Mouse (Mus musculus) forebrain, embryonic 11.5 days (tissue): ENCODE data around the gene Hepacam2. TPM values are rescaled to one million over a fixed set of nuclear protein-coding genes. Genes with fewer than 3 reads are reported as not detected.
"Not testable (repeated sequence)": the region's sequence is repeated elsewhere in the genome, so short reads cannot be mapped to it uniquely, and the experiment has no call there.

Source experiments
- ATAC-seq: fragments of 200-750 bp; cut with Nextera tagmentation; replicated peaks from 2 replicates; pipeline ENCODE4 v1.8.0; 2017; ENCODE audit warnings: moderate TSS enrichment; ENCODE audit not compliant: low FRiP score
- DNase-seq: peaks from one replicate; pipeline ENCODE4 v3.0.0-alpha.2; 2017; ENCODE audit warnings: low spot score
- H3K27ac ChIP-seq: fragments of 300-500 bp; sonication (generic); 2 replicates; pipeline ENCODE4 v1.5.1; 2014; ENCODE audit warnings: low read depth, low read length
- H3K27me3 ChIP-seq: fragments of 300-500 bp; sonication (generic); 2 replicates; pipeline ENCODE4 v1.6.1; 2014; ENCODE audit warnings: mild to moderate bottlenecking, low read length, mixed read lengths; ENCODE audit not compliant: control insufficient read depth, insufficient read depth
- H3K36me3 ChIP-seq: fragments of 300-500 bp; sonication (generic); 2 replicates; pipeline ENCODE4 v1.6.1; 2014; ENCODE audit warnings: mild to moderate bottlenecking, low read length, moderate library complexity, mixed read lengths; ENCODE audit not compliant: control insufficient read depth, insufficient read depth
- H3K4me1 ChIP-seq: fragments of 300-500 bp; sonication (generic); replicated peaks from 2 replicates; pipeline ENCODE4 v1.6.1; 2014; ENCODE audit warnings: low read length, mixed read lengths; ENCODE audit not compliant: control insufficient read depth, insufficient read depth
- H3K4me2 ChIP-seq: fragments of 300-500 bp; sonication (generic); 2 replicates; pipeline ENCODE4 v1.6.1; 2014; ENCODE audit warnings: low read depth, mild to moderate bottlenecking, low read length, moderate library complexity, mixed read lengths; ENCODE audit not compliant: severe bottlenecking
- H3K4me3 ChIP-seq: fragments of 300-500 bp; sonication (generic); 2 replicates; pipeline ENCODE4 v1.5.1; 2014; ENCODE audit warnings: low read depth, low read length
- H3K9ac ChIP-seq: fragments of 300-500 bp; sonication (generic); 2 replicates; pipeline ENCODE4 v1.6.1; 2014; ENCODE audit warnings: low read length
- H3K9me3 ChIP-seq: fragments of 300-500 bp; sonication (generic); 2 replicates; pipeline ENCODE4 v1.6.1; 2016; ENCODE audit warnings: low read length, mixed read lengths; ENCODE audit not compliant: control insufficient read depth
- WGBS: fragments of 180-500 bp; shearing (Covaris S2); extraction: QIAGEN DNeasy Blood & Tissue Kit; methylation state at CpG from one replicate; pipeline ENCODE4 v1.1.7; 2014; 5-methylcytosine and 5-hydroxymethylcytosine counted together
- polyA plus RNA-seq: library from polyadenylated mRNA; unstranded; fragments of >200 nt; fragmentation: Nextera tagmentation; extraction: Ambion mirVana; gene quantifications from 2 replicates; pipeline ENCODE4 v1.2.1, GENCODE M21; 2014

Hepacam2 gene
- polyA plus RNA-seq, 1 experiment from 2014 or later, result 1.2 TPM

GRCm38 (mm10) chr6:3454421-3454820 is 43.7 kb downstream of the Hepacam2 start:
- WGBS, result 71% methylated on average over 5 of the region's 5 CpGs
- H3K36me3 ChIP-seq, result no peaks in the 10 kb centered on the region
- ATAC-seq (no peak), DNase-seq (no peak)
- no peak overlapping the region for H3K9ac ChIP-seq
- H3K4me1 ChIP-seq, result no peaks in the 10 kb centered on the region
- no peak overlapping the region for H3K4me2 ChIP-seq
- no peaks in the 10 kb centered on the region for H3K27me3 ChIP-seq
- H3K27ac ChIP-seq, result no peak overlapping the region
- no peak overlapping the region for H3K4me3 ChIP-seq
- no peaks in the 10 kb centered on the region for H3K9me3 ChIP-seq

GRCm38 (mm10) chr6:3447404-3447803 is 50.7 kb downstream of the Hepacam2 start:
- ATAC-seq, result peak; percentile 83
- H3K4me2 ChIP-seq, result no peak overlapping the region

GRCm38 (mm10) chr6:3443905-3444304 is 54.2 kb downstream of the Hepacam2 start:
- no peaks in the 10 kb centered on the region for H3K27me3 ChIP-seq
- no peak overlapping the region for H3K4me2 ChIP-seq
- H3K4me1 ChIP-seq, result no peaks in the 10 kb centered on the region
- 24% methylated on average over 1 of the region's 1 CpGs for WGBS
- no peaks in the 10 kb centered on the region for H3K9me3 ChIP-seq
- no peak overlapping the region for H3K9ac ChIP-seq
- DNase-seq, result no peak
- H3K36me3 ChIP-seq, result no peaks in the 10 kb centered on the region
- H3K4me3 ChIP-seq, result no peak overlapping the region
- ATAC-seq, result no peak
- no peak overlapping the region for H3K27ac ChIP-seq

More at GRCm38 (mm10) chr6:3447404-3447803, 50.7 kb downstream of the Hepacam2 start:
- 8% methylated on average over 5 of the region's 5 CpGs for WGBS
- Histone ChIP-seq H3K4me3 (no peak overlapping the region), H3K36me3 (no peaks in the 10 kb centered on the region), H3K9ac (no peak overlapping the region), H3K9me3 (no peaks in the 10 kb centered on the region), H3K4me1 (no peaks in the 10 kb centered on the region), H3K27me3 (no peaks in the 10 kb centered on the region), H3K27ac (no peak overlapping the region)
- peak; percentile 71 for DNase-seq

GRCm38 (mm10) chr6:3436087-3436486 is 62.0 kb downstream of the Hepacam2 start:
- Histone ChIP-seq H3K4me2 (no peak overlapping the region), H3K4me1 (no peaks in the 10 kb centered on the region), H3K4me3 (no peak overlapping the region), H3K9ac (no peak overlapping the region), H3K27ac (no peak overlapping the region), H3K27me3 (no peaks in the 10 kb centered on the region), H3K36me3 (no peaks in the 10 kb centered on the region), H3K9me3 (no peaks in the 10 kb centered on the region)
- no peak for DNase-seq
- no peak for ATAC-seq

GRCm38 (mm10) chr6:3430976-3431375 is 67.1 kb downstream of the Hepacam2 start:
- H3K4me3 ChIP-seq, H3K9ac ChIP-seq, ATAC-seq, H3K27me3 ChIP-seq, H3K9me3 ChIP-seq, DNase-seq, H3K36me3 ChIP-seq, H3K4me1 ChIP-seq, H3K4me2 ChIP-seq, H3K27ac ChIP-seq: not testable (repeated sequence)
- 91% methylated on average over 2 of the region's 2 CpGs for WGBS

GRCm38 (mm10) chr6:3427047-3427446 is 71.1 kb downstream of the Hepacam2 start:
- Histone ChIP-seq H3K4me1 (no peaks in the 10 kb centered on the region), H3K36me3 (no peaks in the 10 kb centered on the region), H3K4me3 (no peak overlapping the region), H3K9ac (no peak overlapping the region), H3K27ac (no peak overlapping the region), H3K9me3 (no peaks in the 10 kb centered on the region), H3K4me2 (no peak overlapping the region), H3K27me3 (no peaks in the 10 kb centered on the region)
- ATAC-seq (no peak), DNase-seq (no peak)
- WGBS, result 91% methylated on average over 1 of the region's 1 CpGs

- not testable (repeated sequence) for H3K27me3 ChIP-seq, H3K4me2 ChIP-seq, H3K27ac ChIP-seq, ATAC-seq, H3K4me3 ChIP-seq, H3K9me3 ChIP-seq, H3K36me3 ChIP-seq, H3K9ac ChIP-seq, DNase-seq, H3K4me1 ChIP-seq
Observed at GRCm38 (mm10) chr6:3425333-3425732, 72.8 kb downstream of the Hepacam2 start.

- H3K4me3 ChIP-seq, ATAC-seq, DNase-seq, H3K27ac ChIP-seq, H3K4me2 ChIP-seq, H3K4me1 ChIP-seq, H3K9me3 ChIP-seq, H3K36me3 ChIP-seq, H3K27me3 ChIP-seq, H3K9ac ChIP-seq: not testable (repeated sequence)
- WGBS, result 100% methylated on average over 1 of the region's 4 CpGs
Observed at GRCm38 (mm10) chr6:3424613-3425277, 73.4 kb downstream of the Hepacam2 start.
